ENCODE assay signal across 13 mouse cellular contexts in the genomic region with DNA sequence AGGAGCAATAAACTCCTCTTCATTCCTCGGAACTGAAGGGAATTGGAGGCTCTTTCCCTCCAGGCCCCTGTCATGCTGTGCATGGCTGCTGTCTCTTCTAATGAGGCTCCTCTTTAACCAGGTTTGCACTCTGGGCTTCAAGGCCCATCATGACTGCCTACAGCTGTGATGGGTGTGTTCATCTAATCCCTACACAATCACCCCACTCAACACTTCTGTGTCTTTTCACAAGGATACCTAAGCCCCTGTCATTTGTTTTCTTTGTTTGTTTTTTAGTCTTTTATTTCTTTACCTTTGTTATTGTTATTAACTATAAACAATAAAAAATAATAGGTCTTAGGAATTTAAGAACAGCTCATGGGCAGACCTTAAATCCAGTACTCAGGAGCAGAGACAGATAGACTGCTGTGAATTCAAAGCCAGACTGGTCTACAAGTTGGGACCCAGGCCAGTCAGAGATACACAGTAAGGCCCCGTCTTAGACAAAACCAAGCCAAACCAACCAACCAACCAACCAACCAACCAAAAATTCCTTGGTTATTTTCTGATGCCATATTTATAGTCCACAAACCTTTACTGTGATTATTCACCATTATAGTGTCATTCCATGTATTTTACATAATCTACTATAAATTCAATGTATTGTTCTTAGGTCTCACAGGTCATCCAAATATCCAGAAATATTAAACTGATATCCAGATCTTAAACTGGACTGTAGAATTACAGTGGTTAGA.
"Had no signal": no experiment of that assay in that cellular context is flagged by ENCODE, and none has a peak within 500 bp of the region (broad histone marks: within the 10 kb centered on the region; RNA-seq: fewer than 3 reads in every experiment).

No protein-coding gene starts in this region.

- DNase-seq: gastrocnemius, postnatal 14 days; gastrocnemius, postnatal 36 days; heart, adult 18-20 months; heart, postnatal 14 days; heart, postnatal 36 days; kidney, adult 11 months; kidney, adult 2 months; kidney, adult 9 months; kidney, postnatal 14 days; kidney, postnatal 36 days; layer of hippocampus, adult 9-11 months; layer of hippocampus, postnatal 36 days; left cerebral cortex, postnatal 4 days had no signal
